Mouse (Mus musculus) hematopoietic stem cell, adult 5-6 weeks (primary cell): ENCODE measurements around the gene Fyb2. TPM values are rescaled to one million over a fixed set of nuclear protein-coding genes. Genes with fewer than 3 reads are reported as not detected.

ENCODE experiments used
- ATAC-seq, 2 experiments: fragments of 125-278 bp in 1 of 2; replicated peaks in 1 of 2; 2 replicates each; pipeline ENCODE4 v1.8.0; 2016 to 2017; ENCODE audit warnings: inconsistent platforms in 2 of 2, mild to moderate bottlenecking in 2 of 2, moderate number of reproducible peaks in 2 of 2, low read depth in 1 of 2, moderate TSS enrichment in 1 of 2; ENCODE audit not compliant: low FRiP score in 2 of 2, poor library complexity in 2 of 2, severe bottlenecking in 2 of 2, insufficient read depth in 1 of 2, low TSS enrichment in 1 of 2
- total RNA-seq: library from RNA; stranded (forward); fragments of 172-1452, 232-1000 nt; gene quantifications from 2 replicates; pipeline ENCODE4 v1.2.3, GENCODE M21; 2017

The Fyb2 gene
- total RNA-seq = not detected in 2 replicates

GRCm38 (mm10) chr4:104913291-104914129 is at the start of gene Fyb2:
Gene Fyb2, plus strand, starts transcription at chr4:104913456.
- peak in 1 of 2 experiments; percentile 37; a peak in 1 of 4 replicates for ATAC-seq

- no peak for ATAC-seq
These were observed 48.9 kb upstream of the Fyb2 start for GRCm38 (mm10) chr4:104864397-104864796.

DNA sequence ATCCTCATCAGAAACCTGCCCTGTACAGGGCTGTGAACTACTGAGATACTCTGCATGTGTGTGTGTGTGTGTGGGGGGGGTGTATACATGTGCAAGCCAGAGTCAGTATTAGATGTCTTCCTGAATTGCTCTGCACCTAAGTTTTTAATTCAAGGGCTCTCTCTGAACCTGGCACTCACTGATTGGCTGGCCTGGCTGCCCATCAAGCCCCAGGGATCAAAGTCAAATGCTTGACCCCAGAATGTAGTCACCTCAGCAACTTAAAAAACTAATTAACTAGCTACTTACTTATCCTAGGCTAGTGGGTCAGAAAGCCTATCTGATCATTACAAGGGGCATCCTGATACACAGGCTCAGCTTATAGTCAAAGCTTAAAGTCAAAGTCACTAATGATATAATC is 43.7 kb upstream of the Fyb2 start:
- no peak for ATAC-seq

DNA sequence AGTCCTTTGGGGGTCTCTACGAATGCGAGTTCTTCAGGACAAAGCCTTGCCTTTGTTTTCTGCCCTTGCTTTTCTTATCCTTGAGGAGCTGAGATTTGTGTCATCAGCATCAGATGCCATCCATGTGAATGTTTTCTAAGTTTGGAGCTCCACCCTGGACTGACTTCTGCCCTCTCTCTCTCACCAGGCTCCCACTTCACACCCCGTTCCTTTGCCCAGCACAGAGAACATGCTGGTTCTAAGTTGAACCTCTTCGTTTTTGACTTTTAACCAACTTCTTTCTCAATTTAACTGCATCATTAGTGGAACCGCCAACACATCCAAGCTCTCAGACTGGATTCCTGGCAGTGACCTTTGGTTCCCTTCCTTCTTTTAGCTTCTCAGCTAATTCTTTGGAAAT is 43.1 kb upstream of the Fyb2 start:
- ATAC-seq = no peak

DNA sequence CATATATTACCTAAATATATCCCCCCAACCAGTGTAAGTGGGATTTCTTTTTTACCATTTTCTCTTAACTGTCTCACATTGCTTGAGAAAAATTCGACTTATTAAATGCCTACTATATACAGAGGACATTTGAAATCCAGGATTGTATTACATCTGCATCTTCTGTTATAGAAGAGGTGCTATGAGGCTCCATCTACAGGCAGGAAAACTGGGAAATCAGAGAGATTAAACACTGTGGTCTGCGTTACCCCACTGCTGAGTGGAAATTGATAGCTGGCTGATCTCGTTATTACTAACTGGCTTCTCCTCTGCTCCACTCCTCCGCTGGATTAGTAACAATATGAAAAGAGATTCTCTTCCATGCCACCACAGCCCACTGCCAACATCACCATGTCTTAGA is 37.4 kb upstream of the Fyb2 start:
- ATAC-seq = no peak

- no peak for ATAC-seq
These were observed 36.9 kb upstream of the Fyb2 start, which contains the start of gene C8a for GRCm38 (mm10) chr4:104876323-104876722. Gene C8a, minus strand, starts transcription at chr4:104876398.

GRCm38 (mm10) chr4:104887486-104887885 is 25.8 kb upstream of the Fyb2 start:
- no peak for ATAC-seq

- ATAC-seq = no peak
These were observed 24.6 kb upstream of the Fyb2 start for GRCm38 (mm10) chr4:104888499-104889262.

GRCm38 (mm10) chr4:104891708-104892107 is 21.5 kb upstream of the Fyb2 start:
- no peak for ATAC-seq

- no peak for ATAC-seq
These were observed 19.7 kb upstream of the Fyb2 start for GRCm38 (mm10) chr4:104893588-104893987.

DNA sequence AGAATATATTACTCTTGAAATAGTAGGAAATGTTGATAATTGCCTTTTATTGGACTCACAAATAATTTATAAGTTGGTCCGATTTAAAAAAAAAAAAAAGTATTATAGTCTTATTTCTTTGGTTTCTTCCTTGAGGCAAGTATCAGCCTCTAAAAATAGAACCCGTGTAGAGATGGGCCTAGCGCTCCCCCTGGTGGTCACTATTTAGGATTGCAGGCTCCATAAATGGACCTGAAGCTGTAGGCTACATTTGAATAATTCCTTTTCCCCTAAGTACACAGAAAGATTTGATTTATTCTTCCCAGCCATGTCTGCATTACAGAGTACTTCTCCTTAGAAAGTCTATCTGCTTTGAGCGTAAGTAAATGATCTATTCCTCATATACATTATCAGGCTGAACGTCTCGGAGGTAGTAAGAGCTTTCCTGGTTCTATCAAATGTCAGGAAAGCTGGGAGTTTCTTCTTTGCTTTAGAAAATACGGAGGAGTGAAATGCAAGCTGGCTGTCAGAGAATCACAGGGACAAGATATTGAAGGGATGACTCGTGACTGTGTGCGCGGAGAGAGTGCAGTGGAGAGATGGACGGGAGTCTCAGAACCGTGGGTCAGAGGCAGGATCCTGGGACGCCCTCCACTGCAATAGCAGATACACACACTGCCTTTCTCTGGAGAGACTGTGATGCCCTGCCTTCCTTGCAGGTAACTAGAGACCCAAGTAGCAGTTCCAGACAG is 19.1 kb upstream of the Fyb2 start:
- ATAC-seq = peak; percentile 69 to 71; a peak in 3 of 4 replicates

DNA sequence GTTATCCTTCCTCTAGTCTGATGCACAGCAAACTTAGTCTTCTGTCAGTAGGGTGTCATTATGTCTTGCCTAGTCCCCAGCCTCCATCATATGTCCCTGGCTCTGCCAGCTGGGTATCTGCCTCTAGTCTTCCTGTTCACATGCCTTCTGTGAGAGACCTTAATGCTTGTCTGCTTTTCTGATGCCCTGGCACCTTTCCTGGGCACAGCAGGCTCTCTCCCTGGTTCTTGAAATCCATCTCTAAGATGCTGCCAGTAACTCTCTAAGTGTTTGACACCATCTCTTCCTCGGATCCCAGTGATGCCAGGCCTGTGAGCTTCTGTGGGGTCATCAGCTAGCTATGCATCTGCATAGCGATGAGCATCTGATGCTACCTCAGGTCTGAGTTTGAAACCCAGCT is 10.4 kb upstream of the Fyb2 start:
- ATAC-seq = no peak

DNA sequence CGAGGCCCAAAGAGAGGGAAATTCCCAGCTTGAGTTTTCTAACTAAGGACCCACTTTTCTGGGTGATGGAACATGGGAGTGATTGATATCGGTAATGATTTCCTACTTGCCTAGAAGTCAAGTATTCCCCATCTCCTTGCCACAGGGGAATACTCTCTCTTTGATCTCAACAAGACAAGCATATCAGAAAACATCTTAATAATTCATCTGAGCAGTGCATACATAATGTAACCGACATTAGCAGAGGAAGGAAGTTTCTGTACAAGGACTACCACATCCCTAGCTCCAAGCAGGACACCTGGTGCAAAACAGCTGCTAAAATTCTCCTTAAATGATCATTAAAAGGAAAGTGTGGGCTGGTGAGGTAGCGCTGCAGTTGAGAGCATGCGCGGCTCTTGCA is 8.2 kb upstream of the Fyb2 start:
- no peak for ATAC-seq

GRCm38 (mm10) chr4:104911685-104912084 is 1.6 kb upstream of the Fyb2 start:
- peak; percentile 80 to 89 for ATAC-seq

DNA sequence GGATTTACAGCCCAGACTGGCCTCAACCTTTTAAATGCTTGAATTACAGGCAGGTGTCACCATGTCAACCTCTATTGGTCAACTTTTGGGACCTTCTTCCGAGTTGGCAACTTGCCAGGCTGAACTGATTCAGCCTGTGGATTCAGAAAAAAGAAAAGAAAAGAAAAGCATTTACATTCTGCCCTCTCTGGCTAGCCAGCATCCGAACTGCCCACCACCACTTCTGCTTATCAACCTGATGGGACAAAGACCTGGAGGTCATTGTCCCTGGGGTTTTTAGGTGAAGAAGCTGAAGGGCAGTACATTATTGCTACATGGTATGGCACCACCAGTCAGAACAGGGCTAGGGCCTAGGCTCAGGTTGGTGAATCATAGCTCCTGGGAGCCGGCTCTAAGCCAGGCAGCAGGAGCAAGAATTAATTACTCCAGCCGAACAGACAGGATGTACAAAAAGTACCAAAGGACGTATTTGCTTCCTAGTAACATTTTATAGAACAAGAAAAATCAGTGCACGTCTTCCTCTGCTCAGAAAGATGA is 1.5 kb downstream of the Fyb2 start:
- no peak for ATAC-seq

GRCm38 (mm10) chr4:104918017-104918416 is 4.8 kb downstream of the Fyb2 start:
- no peak for ATAC-seq

GRCm38 (mm10) chr4:104925383-104925782 is 12.1 kb downstream of the Fyb2 start:
- ATAC-seq = no peak

GRCm38 (mm10) chr4:104929165-104929564 is 15.9 kb downstream of the Fyb2 start:
- ATAC-seq = no peak
